Mouse (Mus musculus): ENCODE measurements around the gene Sympk.

- TF ChIP-seq CTCF (IDR thresholded peaks at IDR 0.05; ENCODE audit: extremely low read depth, insufficient read depth, low read length) (no peak), POLR2A (IDR thresholded peaks at IDR 0.05; ENCODE audit: extremely low read depth, insufficient read depth, low read length) (peak; percentile 78)
Measured at GRCm38 (mm10) chr7:19003902-19004630, 20.1 kb upstream of the Sympk start, which contains the start of gene Irf2bp1.
